Mouse (Mus musculus): ENCODE measurements around the gene Vdac2. TPM values are rescaled to one million over a fixed set of nuclear protein-coding genes. Genes with fewer than 3 reads are reported as not detected.

The Vdac2 gene
- 291 and 294 TPM in 2 replicates for polyA plus RNA-seq (2015; fragmentation: Nextera tagmentation; extraction: Ambion mirVana)

DNA sequence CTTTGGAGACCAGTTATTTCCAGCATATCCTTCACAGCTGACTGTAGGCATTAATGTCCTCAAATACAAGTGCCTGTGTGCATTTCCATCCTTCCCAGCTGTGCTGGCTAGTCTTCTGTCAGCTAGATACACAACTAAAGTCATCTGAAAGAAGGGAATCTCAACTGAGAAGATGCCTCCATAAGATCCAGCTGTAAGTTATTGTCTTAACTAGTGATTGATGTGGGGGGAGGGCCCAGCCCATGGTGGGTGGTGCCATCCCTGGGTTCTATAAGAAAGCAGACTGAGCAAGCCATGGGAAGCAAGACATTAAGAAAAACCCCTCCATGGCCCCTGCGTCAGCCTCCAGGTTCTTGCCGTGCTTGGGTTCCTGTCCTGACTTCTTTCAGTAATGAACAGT is at the start of gene Vdac2:
Gene Vdac2, plus strand, starts transcription at position 301 of the 400 bp plus-strand sequence.
- Histone ChIP-seq H3K9ac (ENCODE audit: low read depth, low read length) (no peak within 1 kb of the TSS), H3K36me3 (ENCODE audit: control insufficient read depth, insufficient read depth, low read length) (no peaks in the 10 kb centered on the region), H3K4me2 (ENCODE audit: low read length) (no peak within 1 kb of the TSS), H3K9me3 (replicated peaks; ENCODE audit: control insufficient read depth, low read length, poor library complexity, severe bottlenecking) (no peaks in the 10 kb centered on the region), H3K4me1 (ENCODE audit: control insufficient read depth, insufficient read depth, low read length) (no peaks in the 10 kb centered on the region), H3K27ac (ENCODE audit: low read length) (no peak within 1 kb of the TSS), H3K27me3 (ENCODE audit: control insufficient read depth, insufficient read depth, low read depth, low read length) (no peaks in the 10 kb centered on the region), H3K4me3 (ENCODE audit: low read depth, low read length) (no peak within 1 kb of the TSS)
- WGBS: 94% methylated on average over 2 of the region's 2 CpGs
- ATAC-seq: no peak

DNA sequence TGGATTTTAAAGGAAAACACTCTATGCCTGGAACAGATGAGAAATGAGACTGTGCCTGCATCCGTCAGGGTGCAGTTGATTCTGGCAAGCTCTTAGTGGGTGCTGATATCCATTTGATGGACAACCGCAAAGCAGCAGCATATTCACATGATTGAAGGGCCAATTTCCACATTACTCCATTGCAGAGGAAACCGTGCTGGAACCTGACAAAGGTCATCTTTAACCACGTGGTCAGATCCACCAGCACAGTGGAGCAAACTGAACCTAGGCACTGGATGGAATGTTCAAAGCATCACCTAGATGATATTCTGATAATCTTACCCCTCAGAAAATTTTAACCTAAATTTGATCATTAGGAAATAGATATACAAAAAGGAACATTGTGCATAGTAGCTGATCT is 48.8 kb upstream of the Vdac2 start:
- no peaks in the 10 kb centered on the region for H3K9me3 ChIP-seq (replicated peaks; ENCODE audit: control insufficient read depth, low read length, poor library complexity, severe bottlenecking)
- H3K4me2 ChIP-seq (ENCODE audit: low read length): no peak overlapping the region
- H3K27ac ChIP-seq (ENCODE audit: low read length): no peak overlapping the region
- peaks cover 12% of the 10 kb centered on the region for H3K36me3 ChIP-seq (ENCODE audit: control insufficient read depth, insufficient read depth, low read length)
- 93% methylated on average over 4 of the region's 4 CpGs for WGBS
- H3K4me3 ChIP-seq (ENCODE audit: low read depth, low read length): no peak overlapping the region
- ATAC-seq: no peak
- peaks cover 3% of the 10 kb centered on the region; the same call in 1 of the 2 replicates for H3K4me1 ChIP-seq (ENCODE audit: control insufficient read depth, insufficient read depth, low read length)
- H3K27me3 ChIP-seq (ENCODE audit: control insufficient read depth, insufficient read depth, low read depth, low read length): no peaks in the 10 kb centered on the region
- no peak overlapping the region for H3K9ac ChIP-seq (ENCODE audit: low read depth, low read length)

GRCm38 (mm10) chr14:21786500-21786899 is 38.5 kb upstream of the Vdac2 start:
- peaks cover 10% of the 10 kb centered on the region for H3K36me3 ChIP-seq (ENCODE audit: control insufficient read depth, insufficient read depth, low read length)
- H3K4me1 ChIP-seq (ENCODE audit: control insufficient read depth, insufficient read depth, low read length): no peaks in the 10 kb centered on the region
- ATAC-seq: no peak
- no peak overlapping the region for H3K9ac ChIP-seq (ENCODE audit: low read depth, low read length)
- no peak overlapping the region for H3K4me3 ChIP-seq (ENCODE audit: low read depth, low read length)
- no peak overlapping the region for H3K4me2 ChIP-seq (ENCODE audit: low read length)
- WGBS: 65% methylated on average over 4 of the region's 4 CpGs
- H3K27ac ChIP-seq (ENCODE audit: low read length): no peak overlapping the region
- no peaks in the 10 kb centered on the region for H3K27me3 ChIP-seq (ENCODE audit: control insufficient read depth, insufficient read depth, low read depth, low read length)
- H3K9me3 ChIP-seq (replicated peaks; ENCODE audit: control insufficient read depth, low read length, poor library complexity, severe bottlenecking): no peaks in the 10 kb centered on the region

- H3K27me3 ChIP-seq (ENCODE audit: control insufficient read depth, insufficient read depth, low read depth, low read length): no peaks in the 10 kb centered on the region
- peaks cover 11% of the 10 kb centered on the region for H3K36me3 ChIP-seq (ENCODE audit: control insufficient read depth, insufficient read depth, low read length)
- H3K4me2 ChIP-seq (ENCODE audit: low read length): no peak overlapping the region
- no peak overlapping the region for H3K9ac ChIP-seq (ENCODE audit: low read depth, low read length)
- ATAC-seq: no peak
- no peak overlapping the region for H3K4me3 ChIP-seq (ENCODE audit: low read depth, low read length)
- no peaks in the 10 kb centered on the region for H3K9me3 ChIP-seq (replicated peaks; ENCODE audit: control insufficient read depth, low read length, poor library complexity, severe bottlenecking)
- no peaks in the 10 kb centered on the region for H3K4me1 ChIP-seq (ENCODE audit: control insufficient read depth, insufficient read depth, low read length)
- no peak overlapping the region for H3K27ac ChIP-seq (ENCODE audit: low read length)
- WGBS: 76% methylated on average over 3 of the region's 3 CpGs
These were observed 37.7 kb upstream of the Vdac2 start for GRCm38 (mm10) chr14:21787374-21787773.

DNA sequence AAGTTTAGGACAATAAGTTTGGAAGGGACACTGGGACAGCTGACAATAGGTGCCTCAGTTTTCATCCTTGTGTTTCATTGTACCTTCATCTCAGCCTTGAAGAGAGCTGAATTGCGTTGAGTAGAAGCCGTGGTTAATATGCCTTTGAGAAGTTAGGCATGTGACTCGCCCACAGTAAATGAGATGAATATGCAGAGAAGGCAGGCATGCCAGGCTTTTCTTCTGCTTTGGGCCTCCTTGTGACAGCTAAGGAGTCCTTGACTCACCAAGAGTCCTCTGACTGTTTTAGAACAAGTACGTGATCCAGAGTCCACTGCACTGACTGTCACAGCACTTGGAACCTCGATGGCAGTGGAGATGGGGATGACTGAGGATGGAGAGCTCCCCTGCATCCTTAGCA is 36.9 kb upstream of the Vdac2 start:
- Histone ChIP-seq H3K4me1 (ENCODE audit: control insufficient read depth, insufficient read depth, low read length) (no peaks in the 10 kb centered on the region), H3K27me3 (ENCODE audit: control insufficient read depth, insufficient read depth, low read depth, low read length) (no peaks in the 10 kb centered on the region), H3K27ac (ENCODE audit: low read length) (no peak overlapping the region), H3K4me3 (ENCODE audit: low read depth, low read length) (no peak overlapping the region), H3K9me3 (replicated peaks; ENCODE audit: control insufficient read depth, low read length, poor library complexity, severe bottlenecking) (no peaks in the 10 kb centered on the region), H3K4me2 (ENCODE audit: low read length) (no peak overlapping the region), H3K36me3 (ENCODE audit: control insufficient read depth, insufficient read depth, low read length) (peaks cover 14% of the 10 kb centered on the region), H3K9ac (ENCODE audit: low read depth, low read length) (no peak overlapping the region)
- WGBS: 95% methylated on average over 5 of the region's 5 CpGs
- ATAC-seq: no peak

DNA sequence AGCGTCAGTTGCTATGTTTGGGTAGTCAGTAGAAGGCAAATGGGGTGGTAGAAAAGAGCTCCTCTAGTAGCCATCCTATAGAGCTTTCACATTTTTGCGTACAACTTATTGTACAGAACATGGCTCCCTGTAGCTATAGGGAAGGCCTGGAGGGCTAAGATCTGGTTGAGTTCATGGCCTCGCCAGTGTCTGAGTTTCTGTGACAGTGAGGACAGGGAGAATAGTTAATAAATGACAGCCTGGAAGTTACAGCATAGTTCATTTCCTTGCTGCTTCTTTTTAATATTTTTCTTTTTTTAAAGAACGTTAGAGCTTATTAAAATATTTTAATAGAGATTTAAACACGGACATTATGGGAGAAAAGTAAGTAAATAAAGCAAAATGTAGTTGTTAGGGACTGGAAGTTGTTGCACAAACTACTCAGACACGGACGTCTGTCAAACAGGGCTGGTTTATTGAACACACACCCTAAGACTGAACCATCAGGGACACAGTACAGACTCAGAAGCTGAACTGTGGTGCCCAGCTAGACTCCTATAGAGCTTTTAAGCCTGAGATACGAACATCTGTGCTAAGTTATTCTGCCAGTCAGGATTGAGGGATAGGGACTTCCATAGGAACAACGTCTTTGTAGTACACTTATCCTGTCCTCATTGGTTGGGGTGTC is 34.3 kb upstream of the Vdac2 start:
- H3K9ac ChIP-seq (ENCODE audit: low read depth, low read length): no peak overlapping the region
- no peaks in the 10 kb centered on the region for H3K27me3 ChIP-seq (ENCODE audit: control insufficient read depth, insufficient read depth, low read depth, low read length)
- H3K27ac ChIP-seq (ENCODE audit: low read length): no peak overlapping the region
- H3K4me2 ChIP-seq (ENCODE audit: low read length): no peak overlapping the region
- no peaks in the 10 kb centered on the region for H3K4me1 ChIP-seq (ENCODE audit: control insufficient read depth, insufficient read depth, low read length)
- H3K36me3 ChIP-seq (ENCODE audit: control insufficient read depth, insufficient read depth, low read length): peaks cover 11% of the 10 kb centered on the region
- H3K9me3 ChIP-seq (replicated peaks; ENCODE audit: control insufficient read depth, low read length, poor library complexity, severe bottlenecking): no peaks in the 10 kb centered on the region
- no peak overlapping the region for H3K4me3 ChIP-seq (ENCODE audit: low read depth, low read length)
- WGBS: 92% methylated on average over 9 of the region's 9 CpGs
- ATAC-seq: no peak

DNA sequence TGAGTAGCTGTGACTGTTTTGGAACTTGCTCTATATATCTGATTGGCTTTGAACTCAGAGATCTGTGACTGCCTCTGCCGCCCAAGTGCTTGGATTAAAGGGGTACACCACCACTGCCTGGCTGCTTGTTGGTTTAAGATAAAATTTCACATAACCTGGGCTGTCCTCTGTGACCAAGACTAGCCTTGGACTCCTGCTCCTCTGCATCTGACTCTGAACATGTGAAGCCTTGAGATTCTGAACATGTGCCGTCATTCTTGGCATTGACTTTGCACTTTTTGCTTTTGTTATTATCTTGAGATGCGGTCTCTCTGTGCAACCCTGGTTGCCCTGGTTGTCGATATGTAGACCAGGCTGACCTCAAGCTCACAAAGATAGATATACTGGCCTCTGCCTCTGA is 33.3 kb upstream of the Vdac2 start:
- no peak overlapping the region for H3K9ac ChIP-seq (ENCODE audit: low read depth, low read length)
- no peak for ATAC-seq
- 93% methylated on average over 4 of the region's 4 CpGs for WGBS
- no peak overlapping the region for H3K27ac ChIP-seq (ENCODE audit: low read length)
- H3K9me3 ChIP-seq (replicated peaks; ENCODE audit: control insufficient read depth, low read length, poor library complexity, severe bottlenecking): no peaks in the 10 kb centered on the region
- H3K27me3 ChIP-seq (ENCODE audit: control insufficient read depth, insufficient read depth, low read depth, low read length): no peaks in the 10 kb centered on the region
- H3K4me2 ChIP-seq (ENCODE audit: low read length): no peak overlapping the region
- H3K36me3 ChIP-seq (ENCODE audit: control insufficient read depth, insufficient read depth, low read length): peaks cover 11% of the 10 kb centered on the region
- no peaks in the 10 kb centered on the region for H3K4me1 ChIP-seq (ENCODE audit: control insufficient read depth, insufficient read depth, low read length)
- no peak overlapping the region for H3K4me3 ChIP-seq (ENCODE audit: low read depth, low read length)

DNA sequence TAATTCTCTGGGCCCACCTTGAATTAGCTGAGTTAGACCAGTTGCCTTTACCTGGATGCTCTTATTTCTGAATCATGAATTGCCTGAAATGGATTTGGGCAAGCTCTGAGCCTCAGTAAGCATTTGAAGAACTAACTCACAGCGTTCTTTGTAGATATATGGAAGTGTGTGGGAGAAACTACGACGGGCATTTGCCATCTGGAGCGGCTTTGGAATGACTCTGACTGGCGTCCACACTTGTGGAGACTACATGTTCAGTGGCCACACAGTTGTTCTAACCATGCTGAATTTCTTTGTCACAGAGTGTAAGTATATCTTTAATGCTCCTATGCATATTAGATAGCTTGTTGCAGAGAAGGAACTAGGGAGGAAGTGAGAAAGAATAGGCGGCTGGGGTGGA is 32.8 kb upstream of the Vdac2 start:
- no peak for ATAC-seq
- H3K4me3 ChIP-seq (ENCODE audit: low read depth, low read length): no peak overlapping the region
- H3K9ac ChIP-seq (ENCODE audit: low read depth, low read length): no peak overlapping the region
- H3K4me1 ChIP-seq (ENCODE audit: control insufficient read depth, insufficient read depth, low read length): no peaks in the 10 kb centered on the region
- WGBS: 95% methylated on average over 6 of the region's 6 CpGs
- no peak overlapping the region for H3K4me2 ChIP-seq (ENCODE audit: low read length)
- no peak overlapping the region for H3K27ac ChIP-seq (ENCODE audit: low read length)
- no peaks in the 10 kb centered on the region for H3K27me3 ChIP-seq (ENCODE audit: control insufficient read depth, insufficient read depth, low read depth, low read length)
- no peaks in the 10 kb centered on the region for H3K9me3 ChIP-seq (replicated peaks; ENCODE audit: control insufficient read depth, low read length, poor library complexity, severe bottlenecking)
- peaks cover 11% of the 10 kb centered on the region for H3K36me3 ChIP-seq (ENCODE audit: control insufficient read depth, insufficient read depth, low read length)

GRCm38 (mm10) chr14:21800641-21801040 is 24.4 kb upstream of the Vdac2 start:
- H3K36me3 ChIP-seq (ENCODE audit: control insufficient read depth, insufficient read depth, low read length): peaks cover 10% of the 10 kb centered on the region
- H3K27ac ChIP-seq (ENCODE audit: low read length): no peak overlapping the region
- H3K9me3 ChIP-seq (replicated peaks; ENCODE audit: control insufficient read depth, low read length, poor library complexity, severe bottlenecking): no peaks in the 10 kb centered on the region
- no peak overlapping the region for H3K4me2 ChIP-seq (ENCODE audit: low read length)
- ATAC-seq: no peak
- no peaks in the 10 kb centered on the region for H3K27me3 ChIP-seq (ENCODE audit: control insufficient read depth, insufficient read depth, low read depth, low read length)
- H3K4me1 ChIP-seq (ENCODE audit: control insufficient read depth, insufficient read depth, low read length): no peaks in the 10 kb centered on the region
- 98% methylated on average over 4 of the region's 4 CpGs for WGBS
- no peak overlapping the region for H3K9ac ChIP-seq (ENCODE audit: low read depth, low read length)
- no peak overlapping the region for H3K4me3 ChIP-seq (ENCODE audit: low read depth, low read length)
